Mouse (Mus musculus): ENCODE data around the gene Mfn1.

Mfn1 gene

DNA sequence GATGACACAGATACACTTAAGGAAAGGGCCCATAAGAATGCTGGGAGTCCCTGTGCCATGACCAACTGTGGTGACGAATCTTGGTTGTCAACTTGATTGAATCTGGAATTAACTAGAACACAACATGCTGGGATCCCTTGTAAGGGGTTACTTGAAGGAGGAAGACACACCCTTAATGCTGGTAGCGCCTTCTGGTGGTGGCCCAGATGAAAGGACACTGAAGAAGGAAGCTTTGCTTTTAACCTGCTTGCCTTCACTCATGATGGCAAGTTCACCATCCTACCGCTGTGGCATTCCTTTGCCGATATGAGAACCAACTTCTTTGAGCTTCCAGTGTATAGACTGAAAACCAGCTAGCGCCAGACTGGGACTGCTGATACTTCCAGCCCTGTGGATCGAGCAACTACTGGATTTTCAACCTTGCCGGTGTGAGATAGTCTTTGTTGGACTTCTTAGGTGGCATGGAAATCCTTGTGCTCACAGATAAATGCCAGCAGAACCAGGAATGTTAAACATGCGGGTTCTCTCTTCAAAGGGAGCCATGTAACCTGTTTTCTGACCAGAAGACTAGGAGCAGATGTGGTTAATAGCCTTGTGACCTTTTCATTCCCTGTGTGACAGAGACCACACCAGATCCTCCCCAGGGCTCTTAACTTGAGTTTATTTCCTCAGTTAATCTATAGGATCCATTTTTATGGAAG is 34.7 kb upstream of the Mfn1 start:
- H3K27me3 ChIP-seq (ENCODE audit: insufficient read depth, low read length) = no peaks in the 10 kb centered on the region
- no peak overlapping the region for H3K4me3 ChIP-seq (replicated peaks; ENCODE audit: low read length)
- peaks cover 21% of the 10 kb centered on the region for H3K4me1 ChIP-seq (replicated peaks; ENCODE audit: low read depth, low read length)
- H3K9me3 ChIP-seq (ENCODE audit: low read length) = no peaks in the 10 kb centered on the region
- no peaks in the 10 kb centered on the region for H3K36me3 ChIP-seq (ENCODE audit: insufficient read depth, low read length)
- TF ChIP-seq NANOG (IDR thresholded peaks at IDR 0.05; ENCODE audit: borderline replicate concordance, low read length) = no peak
- peak; percentile 20; the same call in 1 of the 2 replicates for TF ChIP-seq CTCF (conservative IDR thresholded peaks at IDR 0.05; ENCODE audit: low read length)

GRCm38 (mm10) chr3:32495088-32495770 is 34.0 kb upstream of the Mfn1 start:
- Histone ChIP-seq H3K4me3 (replicated peaks; ENCODE audit: low read length) (no peak overlapping the region), H3K9me3 (ENCODE audit: low read length) (no peaks in the 10 kb centered on the region), H3K36me3 (ENCODE audit: insufficient read depth, low read length) (no peaks in the 10 kb centered on the region), H3K27me3 (ENCODE audit: insufficient read depth, low read length) (no peaks in the 10 kb centered on the region), H3K4me1 (replicated peaks; ENCODE audit: low read depth, low read length) (peaks cover 21% of the 10 kb centered on the region)
- TF ChIP-seq POU5F1 (IDR thresholded peaks at IDR 0.05; ENCODE audit: borderline replicate concordance, low read length) = no peak
- no peak for TF ChIP-seq NANOG (IDR thresholded peaks at IDR 0.05; ENCODE audit: borderline replicate concordance, low read length)
- no peak for TF ChIP-seq CTCF (conservative IDR thresholded peaks at IDR 0.05; ENCODE audit: low read length)

DNA sequence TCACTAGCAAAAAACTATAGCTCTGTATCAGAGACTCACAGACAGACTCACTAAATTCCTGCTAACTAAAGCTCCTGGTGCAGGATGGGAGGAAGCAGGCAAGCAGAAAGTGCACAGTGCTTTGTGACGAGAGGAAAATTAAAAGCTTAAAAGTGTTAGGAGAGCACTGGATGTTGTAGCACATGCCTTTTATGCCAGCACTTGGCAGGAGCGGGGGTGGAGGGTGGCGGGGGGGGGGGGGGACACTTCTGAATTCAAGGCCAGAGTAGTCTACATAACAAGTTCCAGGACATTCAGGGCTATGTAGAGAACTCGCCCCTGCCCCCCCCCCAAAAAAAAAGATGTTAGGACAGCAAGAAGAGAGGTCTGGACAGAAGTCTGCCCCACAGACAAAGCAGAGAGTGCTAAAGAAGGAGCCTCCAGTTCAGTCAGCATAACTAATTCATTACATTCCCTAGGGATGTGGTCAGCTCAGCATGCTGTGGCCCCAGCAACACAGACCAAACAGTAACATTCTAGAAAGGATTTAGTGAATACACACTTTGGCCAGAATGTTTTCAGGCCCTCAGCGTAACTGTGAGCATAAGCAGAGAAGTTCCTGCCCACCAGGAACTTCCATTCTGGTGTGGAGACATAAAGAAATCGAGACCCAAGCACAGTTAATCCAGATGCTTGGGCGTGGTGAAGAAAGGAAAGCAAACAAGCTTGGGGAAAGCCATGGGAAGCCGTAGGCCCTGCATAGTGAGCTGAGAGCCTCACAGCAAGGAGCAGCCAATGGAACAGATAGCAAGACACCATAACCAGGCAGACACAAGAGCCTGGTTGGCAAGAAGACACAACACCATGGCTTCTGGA is 33.2 kb upstream of the Mfn1 start:
- H3K4me1 ChIP-seq (replicated peaks; ENCODE audit: low read depth, low read length) = peaks cover 21% of the 10 kb centered on the region
- TF ChIP-seq POU5F1 (IDR thresholded peaks at IDR 0.05; ENCODE audit: borderline replicate concordance, low read length) = no peak
- TF ChIP-seq NANOG (IDR thresholded peaks at IDR 0.05; ENCODE audit: borderline replicate concordance, low read length) = no peak
- no peak for TF ChIP-seq CTCF (conservative IDR thresholded peaks at IDR 0.05; ENCODE audit: low read length)
- H3K4me3 ChIP-seq (replicated peaks; ENCODE audit: low read length) = no peak overlapping the region
- H3K9me3 ChIP-seq (ENCODE audit: low read length) = no peaks in the 10 kb centered on the region
- H3K27me3 ChIP-seq (ENCODE audit: insufficient read depth, low read length) = no peaks in the 10 kb centered on the region
- H3K36me3 ChIP-seq (ENCODE audit: insufficient read depth, low read length) = no peaks in the 10 kb centered on the region

DNA sequence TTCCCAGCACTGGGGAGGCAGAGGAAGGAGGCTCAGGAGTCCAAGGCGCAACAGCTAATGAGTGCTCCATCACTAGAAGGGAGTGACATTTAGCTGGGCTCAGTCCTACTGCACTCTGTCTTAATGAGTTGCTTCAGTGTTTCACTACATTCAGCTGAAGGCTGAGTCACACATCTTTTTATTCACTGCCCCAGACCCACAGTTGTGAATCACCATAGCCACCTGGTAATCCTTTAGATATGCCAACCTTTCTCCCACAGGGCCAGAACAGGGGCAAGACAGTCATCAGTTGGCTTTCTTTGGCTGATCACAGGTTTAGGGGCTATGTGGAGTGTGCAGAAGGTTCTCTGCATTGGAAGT is 32.6 kb upstream of the Mfn1 start:
- no peaks in the 10 kb centered on the region for H3K27me3 ChIP-seq (ENCODE audit: insufficient read depth, low read length)
- TF ChIP-seq NANOG (IDR thresholded peaks at IDR 0.05; ENCODE audit: borderline replicate concordance, low read length) (no peak), POU5F1 (IDR thresholded peaks at IDR 0.05; ENCODE audit: borderline replicate concordance, low read length) (no peak), CTCF (conservative IDR thresholded peaks at IDR 0.05; ENCODE audit: low read length) (no peak)

GRCm38 (mm10) chr3:32500346-32500745 is 28.9 kb upstream of the Mfn1 start:
- no peak for TF ChIP-seq NANOG (IDR thresholded peaks at IDR 0.05; ENCODE audit: borderline replicate concordance, low read length)
- TF ChIP-seq POU5F1 (IDR thresholded peaks at IDR 0.05; ENCODE audit: borderline replicate concordance, low read length) = no peak
- no peak for TF ChIP-seq CTCF (conservative IDR thresholded peaks at IDR 0.05; ENCODE audit: low read length)
- Histone ChIP-seq H3K4me3 (replicated peaks; ENCODE audit: low read length) (no peak overlapping the region), H3K27me3 (ENCODE audit: insufficient read depth, low read length) (no peaks in the 10 kb centered on the region), H3K36me3 (ENCODE audit: insufficient read depth, low read length) (no peaks in the 10 kb centered on the region), H3K9me3 (ENCODE audit: low read length) (no peaks in the 10 kb centered on the region), H3K4me1 (replicated peaks; ENCODE audit: low read depth, low read length) (peaks cover 16% of the 10 kb centered on the region)

More for the DNA sequence above, 32.6 kb upstream of the Mfn1 start:
- H3K9me3 ChIP-seq (ENCODE audit: low read length) = no peaks in the 10 kb centered on the region
- H3K36me3 ChIP-seq (ENCODE audit: insufficient read depth, low read length) = no peaks in the 10 kb centered on the region
- peaks cover 19% of the 10 kb centered on the region for H3K4me1 ChIP-seq (replicated peaks; ENCODE audit: low read depth, low read length)
- no peak overlapping the region for H3K4me3 ChIP-seq (replicated peaks; ENCODE audit: low read length)

DNA sequence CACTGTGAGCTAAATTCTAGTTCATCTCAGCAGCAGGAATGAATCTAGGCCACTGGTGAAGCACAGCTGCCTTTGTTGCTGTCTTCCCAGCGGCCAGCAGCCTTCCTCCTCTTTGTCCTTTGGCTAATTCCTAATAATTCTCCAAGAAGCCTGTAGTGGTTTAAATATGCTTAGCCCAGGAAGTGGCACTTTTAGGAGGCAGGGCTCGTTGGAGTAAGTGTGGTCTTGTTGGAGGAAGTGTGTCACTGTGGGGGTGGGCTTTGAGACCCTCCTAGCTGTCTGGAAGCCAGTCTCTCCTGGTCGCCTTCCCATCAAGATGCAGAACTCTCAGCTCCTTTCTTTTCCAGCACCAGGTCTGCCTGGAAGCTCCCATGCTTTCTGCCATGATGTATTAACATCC is 23.4 kb upstream of the Mfn1 start:
- H3K9me3 ChIP-seq (ENCODE audit: low read length) = no peaks in the 10 kb centered on the region
- H3K27me3 ChIP-seq (ENCODE audit: insufficient read depth, low read length) = no peaks in the 10 kb centered on the region
- H3K4me3 ChIP-seq (replicated peaks; ENCODE audit: low read length) = no peak overlapping the region
- TF ChIP-seq CTCF (conservative IDR thresholded peaks at IDR 0.05; ENCODE audit: low read length) (no peak), POU5F1 (IDR thresholded peaks at IDR 0.05; ENCODE audit: borderline replicate concordance, low read length) (no peak), NANOG (IDR thresholded peaks at IDR 0.05; ENCODE audit: borderline replicate concordance, low read length) (no peak)
- no peaks in the 10 kb centered on the region for H3K36me3 ChIP-seq (ENCODE audit: insufficient read depth, low read length)
- peaks cover 18% of the 10 kb centered on the region for H3K4me1 ChIP-seq (replicated peaks; ENCODE audit: low read depth, low read length)

DNA sequence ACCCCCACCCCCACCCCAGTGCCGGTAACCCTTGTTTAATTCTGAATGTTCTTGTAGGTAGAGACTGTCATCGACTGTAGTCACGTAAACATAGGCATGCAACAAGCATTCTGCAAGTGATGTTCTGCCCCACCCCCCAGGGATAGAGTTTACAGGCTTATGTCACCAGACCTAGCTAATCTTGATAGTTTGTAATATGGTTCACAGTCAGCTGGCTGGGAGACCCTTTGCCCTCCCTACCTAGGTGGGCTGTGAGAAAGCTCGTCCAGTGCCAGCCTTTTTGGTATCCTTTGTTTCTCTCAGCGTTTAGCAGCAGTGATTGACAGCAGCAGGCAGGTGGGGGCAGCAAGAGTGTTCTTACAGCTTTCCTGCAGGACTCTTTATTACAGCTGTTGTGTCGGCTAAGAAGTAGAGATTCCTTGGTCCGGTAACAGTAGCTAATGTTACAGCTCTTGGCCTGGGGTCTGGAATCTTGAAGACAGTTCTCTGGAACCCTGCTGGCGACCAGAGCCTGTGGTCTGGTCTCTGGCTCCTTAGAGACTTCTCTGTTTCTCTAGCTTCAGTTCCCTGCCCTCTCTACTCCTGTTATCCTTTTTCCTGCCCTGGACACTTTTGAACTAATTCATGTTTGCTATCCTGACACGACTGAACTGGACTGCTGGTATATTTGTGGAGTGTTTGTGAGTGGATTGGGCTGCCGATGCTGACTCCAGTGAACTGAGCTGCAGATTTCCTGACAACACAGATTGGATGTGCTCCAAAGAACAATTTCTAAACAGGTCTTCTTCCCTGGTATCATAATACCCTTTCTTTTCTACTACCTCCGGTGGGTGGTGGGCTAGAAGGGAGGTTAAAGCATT is 22.7 kb upstream of the Mfn1 start:
- no peak overlapping the region for H3K4me3 ChIP-seq (replicated peaks; ENCODE audit: low read length)
- TF ChIP-seq NANOG (IDR thresholded peaks at IDR 0.05; ENCODE audit: borderline replicate concordance, low read length) (no peak), CTCF (conservative IDR thresholded peaks at IDR 0.05; ENCODE audit: low read length) (no peak), POU5F1 (IDR thresholded peaks at IDR 0.05; ENCODE audit: borderline replicate concordance, low read length) (no peak)
- no peaks in the 10 kb centered on the region for H3K9me3 ChIP-seq (ENCODE audit: low read length)
- H3K27me3 ChIP-seq (ENCODE audit: insufficient read depth, low read length) = no peaks in the 10 kb centered on the region
- H3K36me3 ChIP-seq (ENCODE audit: insufficient read depth, low read length) = no peaks in the 10 kb centered on the region
- peaks cover 23% of the 10 kb centered on the region for H3K4me1 ChIP-seq (replicated peaks; ENCODE audit: low read depth, low read length)

All from E14TG2a.4 (cell line).